Mouse (Mus musculus): ENCODE measurements at regions not wholly inside any gene's neighbourhood (a gene's known extent, or its start where the extent isn't known, plus 50 kb on each side); places are given as distances from the start of the nearest gene placed in this dataset.
A peak's percentile ranks its signal among the peaks of the same experiment; 100 is the strongest.
"Not testable (repeated sequence)": the region's sequence is repeated elsewhere in the genome, so short reads cannot be mapped to it uniquely, and the experiment has no call there.

GRCm38 (mm10) chr4:6600766-6601367 lies 1638.0 kb downstream of the Car8 start:
- 88% methylated on average over 7 of the region's 7 CpGs for WGBS

GRCm38 (mm10) chr4:6596321-6596720 lies 1642.5 kb downstream of the Car8 start:
- Histone ChIP-seq H3K4me2 (replicated peaks; ENCODE audit: low read depth, low read length) (no peak overlapping the region), H3K9me3 (ENCODE audit: low read length) (no peaks in the 10 kb centered on the region), H3K4me3 (ENCODE audit: low read length) (no peak overlapping the region), H3K27me3 (ENCODE audit: insufficient read depth, low read length) (no peaks in the 10 kb centered on the region), H3K36me3 (ENCODE audit: insufficient read depth, low read length) (no peaks in the 10 kb centered on the region), H3K4me1 (ENCODE audit: insufficient read depth, low read length) (no peaks in the 10 kb centered on the region), H3K9ac (replicated peaks; ENCODE audit: low read length) (no peak overlapping the region), H3K27ac (ENCODE audit: low read length) (no peak overlapping the region)
- ATAC-seq (ENCODE audit: low FRiP score, low TSS enrichment): no peak
- WGBS: 65% methylated on average over 1 of the region's 1 CpGs

More at GRCm38 (mm10) chr4:6600766-6601367, 1638.0 kb downstream of the Car8 start:
- Histone ChIP-seq H3K36me3 (ENCODE audit: insufficient read depth, low read length) (no peaks in the 10 kb centered on the region), H3K4me3 (ENCODE audit: low read length) (no peak overlapping the region), H3K27me3 (ENCODE audit: insufficient read depth, low read length) (no peaks in the 10 kb centered on the region), H3K9ac (replicated peaks; ENCODE audit: low read length) (no peak overlapping the region), H3K27ac (ENCODE audit: low read length) (no peak overlapping the region), H3K4me1 (ENCODE audit: insufficient read depth, low read length) (no peaks in the 10 kb centered on the region), H3K9me3 (ENCODE audit: low read length) (no peaks in the 10 kb centered on the region), H3K4me2 (replicated peaks; ENCODE audit: low read depth, low read length) (no peak overlapping the region)
- ATAC-seq (ENCODE audit: low FRiP score, low TSS enrichment): no peak

- H3K4me2 ChIP-seq (replicated peaks; ENCODE audit: low read depth, low read length); H3K4me1 ChIP-seq (ENCODE audit: insufficient read depth, low read length); H3K36me3 ChIP-seq (ENCODE audit: insufficient read depth, low read length); ATAC-seq (ENCODE audit: low FRiP score, low TSS enrichment); H3K27me3 ChIP-seq (ENCODE audit: insufficient read depth, low read length); H3K9ac ChIP-seq (replicated peaks; ENCODE audit: low read length); H3K27ac ChIP-seq (ENCODE audit: low read length); H3K9me3 ChIP-seq (ENCODE audit: low read length); H3K4me3 ChIP-seq (ENCODE audit: low read length): not testable (repeated sequence)
- WGBS: 67% methylated on average over 3 of the region's 3 CpGs
Measured at GRCm38 (mm10) chr4:6592890-6593289, 1646.0 kb downstream of the Car8 start.

GRCm38 (mm10) chr4:6561604-6562357 lies 1677.1 kb downstream of the Car8 start:
- no peak overlapping the region for H3K27ac ChIP-seq (ENCODE audit: low read length)
- no peak overlapping the region for H3K4me3 ChIP-seq (ENCODE audit: low read length)
- WGBS: 30% methylated on average over 11 of the region's 11 CpGs
- H3K4me1 ChIP-seq (ENCODE audit: insufficient read depth, low read length): no peaks in the 10 kb centered on the region
- H3K9ac ChIP-seq (replicated peaks; ENCODE audit: low read length): no peak overlapping the region
- no peaks in the 10 kb centered on the region for H3K9me3 ChIP-seq (ENCODE audit: low read length)
- ATAC-seq (ENCODE audit: low FRiP score, low TSS enrichment): 0 out of 2 replicates have a peak, but pooled peaks have one; percentile 12
- H3K27me3 ChIP-seq (ENCODE audit: insufficient read depth, low read length): no peaks in the 10 kb centered on the region
- no peak overlapping the region for H3K4me2 ChIP-seq (replicated peaks; ENCODE audit: low read depth, low read length)
- no peaks in the 10 kb centered on the region for H3K36me3 ChIP-seq (ENCODE audit: insufficient read depth, low read length)

- Histone ChIP-seq H3K36me3 (ENCODE audit: insufficient read depth, low read length) (no peaks in the 10 kb centered on the region), H3K4me1 (ENCODE audit: insufficient read depth, low read length) (no peaks in the 10 kb centered on the region), H3K9me3 (ENCODE audit: low read length) (no peaks in the 10 kb centered on the region), H3K4me2 (replicated peaks; ENCODE audit: low read depth, low read length) (no peak overlapping the region), H3K4me3 (ENCODE audit: low read length) (no peak overlapping the region), H3K27me3 (ENCODE audit: insufficient read depth, low read length) (no peaks in the 10 kb centered on the region), H3K27ac (ENCODE audit: low read length) (no peak overlapping the region), H3K9ac (replicated peaks; ENCODE audit: low read length) (no peak overlapping the region)
- 91% methylated on average over 5 of the region's 5 CpGs for WGBS
- ATAC-seq (ENCODE audit: low FRiP score, low TSS enrichment): no peak
Measured at GRCm38 (mm10) chr4:6539626-6540025, 1699.2 kb downstream of the Car8 start.

- Histone ChIP-seq H3K4me3 (ENCODE audit: low read length) (no peak overlapping the region), H3K27me3 (ENCODE audit: insufficient read depth, low read length) (no peaks in the 10 kb centered on the region), H3K4me1 (ENCODE audit: insufficient read depth, low read length) (no peaks in the 10 kb centered on the region), H3K4me2 (replicated peaks; ENCODE audit: low read depth, low read length) (no peak overlapping the region), H3K9me3 (ENCODE audit: low read length) (no peaks in the 10 kb centered on the region), H3K36me3 (ENCODE audit: insufficient read depth, low read length) (no peaks in the 10 kb centered on the region), H3K9ac (replicated peaks; ENCODE audit: low read length) (no peak overlapping the region), H3K27ac (ENCODE audit: low read length) (no peak overlapping the region)
- 71% methylated on average over 1 of the region's 1 CpGs for WGBS
- no peak for ATAC-seq (ENCODE audit: low FRiP score, low TSS enrichment)
Measured at GRCm38 (mm10) chr4:6532441-6532840, 1706.4 kb downstream of the Car8 start.

- no peaks in the 10 kb centered on the region for H3K36me3 ChIP-seq (ENCODE audit: insufficient read depth, low read length)
- H3K4me2 ChIP-seq (replicated peaks; ENCODE audit: low read depth, low read length): no peak overlapping the region
- 88% methylated on average over 1 of the region's 1 CpGs for WGBS
- no peak overlapping the region for H3K9ac ChIP-seq (replicated peaks; ENCODE audit: low read length)
- ATAC-seq (ENCODE audit: low FRiP score, low TSS enrichment): no peak
- no peaks in the 10 kb centered on the region for H3K4me1 ChIP-seq (ENCODE audit: insufficient read depth, low read length)
- no peak overlapping the region for H3K27ac ChIP-seq (ENCODE audit: low read length)
- H3K4me3 ChIP-seq (ENCODE audit: low read length): no peak overlapping the region
- H3K9me3 ChIP-seq (ENCODE audit: low read length): no peaks in the 10 kb centered on the region
- no peaks in the 10 kb centered on the region for H3K27me3 ChIP-seq (ENCODE audit: insufficient read depth, low read length)
Measured at GRCm38 (mm10) chr4:6517626-6518025, 1721.2 kb downstream of the Car8 start.

- H3K4me2 ChIP-seq (replicated peaks; ENCODE audit: low read depth, low read length): no peak overlapping the region
- H3K9ac ChIP-seq (replicated peaks; ENCODE audit: low read length): no peak overlapping the region
- 0 out of 2 replicates have a peak, but pooled peaks have one; percentile 49 for ATAC-seq (ENCODE audit: low FRiP score, low TSS enrichment)
- H3K9me3 ChIP-seq (ENCODE audit: low read length): no peaks in the 10 kb centered on the region
- H3K36me3 ChIP-seq (ENCODE audit: insufficient read depth, low read length): no peaks in the 10 kb centered on the region
- H3K27ac ChIP-seq (ENCODE audit: low read length): no peak overlapping the region
- H3K27me3 ChIP-seq (ENCODE audit: insufficient read depth, low read length): no peaks in the 10 kb centered on the region
- no peaks in the 10 kb centered on the region for H3K4me1 ChIP-seq (ENCODE audit: insufficient read depth, low read length)
- 20% methylated on average over 6 of the region's 6 CpGs for WGBS
- H3K4me3 ChIP-seq (ENCODE audit: low read length): no peak overlapping the region
Measured at GRCm38 (mm10) chr4:6514823-6515222, 1721.7 kb upstream of the Impad1 start.

- H3K9ac ChIP-seq (replicated peaks; ENCODE audit: low read length): no peak overlapping the region
- no peak for ATAC-seq (ENCODE audit: low FRiP score, low TSS enrichment)
- no peak overlapping the region for H3K27ac ChIP-seq (ENCODE audit: low read length)
- no peaks in the 10 kb centered on the region for H3K9me3 ChIP-seq (ENCODE audit: low read length)
- no peaks in the 10 kb centered on the region for H3K36me3 ChIP-seq (ENCODE audit: insufficient read depth, low read length)
- H3K27me3 ChIP-seq (ENCODE audit: insufficient read depth, low read length): no peaks in the 10 kb centered on the region
- H3K4me2 ChIP-seq (replicated peaks; ENCODE audit: low read depth, low read length): no peak overlapping the region
- no peak overlapping the region for H3K4me3 ChIP-seq (ENCODE audit: low read length)
- 72% methylated on average over 3 of the region's 3 CpGs for WGBS
- H3K4me1 ChIP-seq (ENCODE audit: insufficient read depth, low read length): no peaks in the 10 kb centered on the region
Measured at GRCm38 (mm10) chr4:6513635-6514034, 1720.5 kb upstream of the Impad1 start.

- ATAC-seq (ENCODE audit: low FRiP score, low TSS enrichment): peak; percentile 92
- H3K36me3 ChIP-seq (ENCODE audit: insufficient read depth, low read length): no peaks in the 10 kb centered on the region
- no peak overlapping the region for H3K9ac ChIP-seq (replicated peaks; ENCODE audit: low read length)
- no peaks in the 10 kb centered on the region for H3K9me3 ChIP-seq (ENCODE audit: low read length)
- 17% methylated on average over 12 of the region's 12 CpGs for WGBS
- H3K27ac ChIP-seq (ENCODE audit: low read length): no peak overlapping the region
- H3K4me2 ChIP-seq (replicated peaks; ENCODE audit: low read depth, low read length): peak overlapping the region; percentile 43
- no peaks in the 10 kb centered on the region for H3K27me3 ChIP-seq (ENCODE audit: insufficient read depth, low read length)
- H3K4me1 ChIP-seq (ENCODE audit: insufficient read depth, low read length): no peaks in the 10 kb centered on the region
- H3K4me3 ChIP-seq (ENCODE audit: low read length): no peak overlapping the region
Measured at GRCm38 (mm10) chr4:6512749-6513364, 1719.7 kb upstream of the Impad1 start.

Measured in kidney, embryonic 16.5 days (tissue).